Mouse (Mus musculus) heart, postnatal 0 days (tissue): ENCODE measurements around the gene Ulk4.

Source experiments
- CTCF ChIP-seq: IDR thresholded peaks from 2 replicates; pipeline ENCODE4 v1.5.1; 2016; ENCODE audit warnings: antibody characterized with exemption, control low read depth, low read depth
- EP300 ChIP-seq: IDR thresholded peaks from 2 replicates; pipeline ENCODE4 v1.6.1; 2016; ENCODE audit warnings: antibody characterized with exemption, low read depth

DNA sequence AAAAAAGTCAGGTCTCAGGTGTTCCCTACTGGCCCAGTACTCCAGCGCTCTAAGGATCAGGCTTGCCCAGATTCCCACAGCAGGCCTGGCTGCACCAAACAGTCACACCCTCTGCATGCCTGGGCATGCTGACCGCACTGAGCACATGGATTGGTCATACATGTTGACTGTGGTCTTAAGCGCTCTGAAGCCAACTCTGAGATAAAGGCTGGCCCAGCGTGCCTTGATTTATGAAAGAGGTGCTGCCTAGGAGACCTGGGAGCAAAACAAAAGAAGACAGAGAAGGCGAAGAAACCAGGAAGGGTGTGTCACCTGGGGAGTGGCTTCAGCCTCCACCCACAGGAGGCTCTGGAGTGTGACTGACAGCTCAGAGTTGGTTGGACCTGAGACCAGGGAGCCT is 357.9 kb downstream of the Ulk4 start:
- TF ChIP-seq CTCF (no peak), EP300 (no peak)
